Mouse (Mus musculus): Measurements from ENCODE around the gene Sms. TPM values are rescaled to one million over a fixed set of nuclear protein-coding genes. Genes with fewer than 3 reads are reported as not detected.
A peak's percentile ranks its signal among the peaks of the same experiment; 100 is the strongest.

The Sms gene
- 100 to 1,000 TPM; 119 to 129 TPM for total RNA-seq (2021)

DNA sequence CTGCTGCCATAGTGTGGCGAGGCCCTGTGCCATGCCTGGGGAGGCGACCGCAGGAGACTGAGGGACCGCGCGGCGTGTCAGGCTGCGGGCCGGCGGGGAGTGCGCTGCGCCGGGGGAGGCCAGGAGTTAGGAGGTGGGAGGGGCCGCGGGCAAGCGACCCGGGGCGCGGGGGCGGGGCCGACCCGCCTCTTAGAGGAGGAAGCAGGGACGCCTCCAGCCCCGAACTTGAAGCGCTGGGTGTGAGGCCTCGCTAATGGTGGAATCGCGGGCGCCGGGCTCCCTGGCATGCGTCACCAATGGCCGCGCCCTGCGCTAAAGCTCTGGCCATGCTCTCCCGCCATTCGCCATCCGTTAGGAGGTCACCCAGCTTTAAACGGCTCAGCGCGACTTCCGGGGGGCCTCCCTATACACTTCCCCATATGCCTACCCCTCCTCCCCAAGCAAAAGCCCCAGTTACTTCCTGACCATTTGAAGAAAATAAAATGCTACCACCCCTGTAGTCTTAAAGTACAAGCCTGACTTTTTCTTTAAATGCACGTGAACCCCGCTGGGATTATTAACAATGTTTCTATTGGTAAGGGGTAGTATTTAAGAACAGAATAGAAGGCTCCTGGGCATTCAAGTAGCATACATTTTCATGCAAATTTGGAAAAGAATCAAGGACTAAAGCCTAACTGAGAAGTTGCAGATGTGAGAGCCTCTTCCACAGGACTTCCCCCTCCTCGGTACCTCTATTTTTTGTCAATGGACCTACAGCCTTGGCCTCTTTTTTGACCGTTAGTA lies at the start of gene Sms:
Gene Sms (minus strand): TSS at position 344 of the 783 bp plus-strand sequence.
- DNase-seq = peak; percentile 73
- intact Hi-C loops (cut with DNase I) = loop anchor here (5.0 kb wide), 1 partner anchor 105 kb away; the partner anchor contains the start of gene Mbtps2

- no peak for DNase-seq
- intact Hi-C loops (cut with DNase I) = no loop called here
Measured at GRCm38 (mm10) chrX:157506400-157506799, 14.3 kb upstream of the Sms start.

- no peak for DNase-seq
- intact Hi-C loops (cut with DNase I) = no loop called here
Measured at GRCm38 (mm10) chrX:157504506-157504905, 12.4 kb upstream of the Sms start.

DNA sequence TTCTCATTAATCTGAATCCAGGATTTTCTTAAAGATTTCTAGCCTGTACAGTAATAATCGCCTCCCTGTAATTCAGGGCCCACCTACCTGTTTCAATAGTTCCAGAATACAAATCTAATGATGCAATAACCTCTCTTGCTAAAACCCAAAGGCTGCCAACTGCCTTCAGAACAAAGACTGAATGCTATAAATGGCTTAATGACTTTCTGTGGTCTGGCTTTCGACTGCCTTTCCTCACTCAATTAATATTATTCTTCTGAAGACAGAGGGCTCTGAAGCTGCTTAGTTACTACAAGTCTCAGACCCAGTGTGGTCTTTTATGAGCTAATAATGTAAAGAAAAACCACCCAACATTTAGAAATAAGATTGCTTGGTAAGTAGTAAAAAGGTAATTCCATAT lies 9.8 kb upstream of the Sms start:
- no peak for DNase-seq
- intact Hi-C loops (cut with DNase I) = no loop called here

DNA sequence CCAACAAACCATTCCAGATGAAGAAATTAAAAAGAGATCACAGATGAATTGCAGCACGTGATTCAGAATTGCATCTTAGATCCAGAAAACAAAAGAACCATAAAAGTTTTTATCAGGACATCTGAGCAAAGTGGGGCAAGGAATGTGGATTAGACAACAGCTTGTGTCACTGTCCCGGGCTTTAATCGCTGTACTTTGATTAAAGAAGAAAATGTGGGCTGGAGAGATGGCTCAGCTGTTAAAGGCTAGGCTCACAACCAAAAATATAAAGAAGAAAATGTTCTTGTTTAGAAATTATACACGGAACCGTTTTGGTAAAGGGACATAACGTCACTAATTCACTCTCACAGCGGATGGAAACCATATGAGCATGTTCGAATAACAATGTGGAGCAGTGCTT lies 7.9 kb upstream of the Sms start:
- DNase-seq = no peak
- intact Hi-C loops (cut with DNase I) = no loop called here

DNA sequence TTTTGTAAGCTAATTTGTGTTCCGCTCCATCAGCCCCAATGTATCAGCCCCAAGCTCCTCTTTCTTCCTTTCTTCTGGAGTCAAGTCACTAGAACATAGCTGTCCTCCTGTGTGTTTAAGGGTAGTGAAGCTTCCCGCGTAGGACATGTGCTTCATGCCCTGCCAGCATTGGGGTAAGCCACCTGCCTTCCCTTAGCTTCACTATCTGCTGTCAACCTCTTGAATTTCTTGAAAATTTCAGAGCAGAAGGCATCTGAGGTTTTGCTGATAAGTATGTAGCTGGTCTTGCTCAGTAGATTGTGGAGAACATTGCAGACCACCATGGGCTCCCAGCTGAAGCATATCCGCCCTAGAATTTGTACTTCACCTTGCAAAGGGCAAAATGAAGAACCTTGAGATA lies 1.1 kb upstream of the Sms start:
- no peak for DNase-seq
- intact Hi-C loops (cut with DNase I) = loop anchor here (5.0 kb wide), 1 partner anchor 104 kb away; the partner anchor contains the start of gene Mbtps2

DNA sequence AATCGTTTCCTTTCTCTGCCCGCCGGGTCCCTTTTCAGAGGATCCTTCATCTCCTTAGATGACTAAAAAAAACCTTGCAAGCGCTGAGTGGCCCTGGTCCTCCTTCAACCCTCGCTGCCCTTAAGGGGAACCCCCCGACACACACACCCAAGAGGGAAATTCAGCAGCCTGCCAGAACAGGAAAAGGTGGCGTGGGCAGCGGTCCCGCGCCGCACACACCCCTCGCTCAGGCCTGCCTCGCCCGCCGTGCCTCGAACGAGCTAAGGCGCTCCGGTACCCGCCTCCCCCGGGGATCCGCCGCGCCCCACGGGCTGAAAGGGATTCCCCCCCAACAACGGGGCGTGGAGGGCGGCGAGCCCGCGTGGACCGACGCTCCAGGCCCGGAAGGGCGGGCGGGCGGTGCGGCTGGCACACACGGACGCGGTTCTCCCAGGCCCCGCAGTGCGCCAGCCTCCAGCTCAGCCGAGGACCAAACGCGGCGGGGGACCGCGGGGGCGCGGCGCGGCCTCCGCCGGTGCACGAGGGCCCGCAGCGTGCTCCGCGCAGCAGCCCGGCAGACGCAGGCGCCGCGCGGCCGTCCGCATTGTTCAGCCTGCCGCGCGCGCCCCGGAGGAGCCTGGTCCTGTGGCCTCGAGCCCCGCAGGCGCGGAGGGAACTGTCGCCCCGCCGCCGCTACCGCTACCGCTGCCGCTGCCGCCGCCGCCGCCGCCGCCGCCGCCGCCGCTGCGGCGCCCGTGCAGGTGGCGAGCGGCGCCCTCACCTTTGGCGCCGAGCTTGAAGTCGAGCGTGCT lies 747 bp downstream of the Sms start:
- peak; percentile 28 for DNase-seq
- intact Hi-C loops (cut with DNase I) = loop anchor here (5.0 kb wide), 1 partner anchor 106 kb away; the partner anchor contains the start of gene Mbtps2

- intact Hi-C loops (cut with DNase I) = loop anchor here (5.0 kb wide), 1 partner anchor 107 kb away; the partner anchor contains the start of gene Mbtps2
- peak; percentile 6 for DNase-seq
Measured at GRCm38 (mm10) chrX:157490769-157491144, 1.3 kb downstream of the Sms start.

GRCm38 (mm10) chrX:157489871-157490721 lies 2.0 kb downstream of the Sms start:
- intact Hi-C loops (cut with DNase I) = loop anchor here (5.0 kb wide), 1 partner anchor 107 kb away; the partner anchor contains the start of gene Mbtps2
- DNase-seq = no peak

DNA sequence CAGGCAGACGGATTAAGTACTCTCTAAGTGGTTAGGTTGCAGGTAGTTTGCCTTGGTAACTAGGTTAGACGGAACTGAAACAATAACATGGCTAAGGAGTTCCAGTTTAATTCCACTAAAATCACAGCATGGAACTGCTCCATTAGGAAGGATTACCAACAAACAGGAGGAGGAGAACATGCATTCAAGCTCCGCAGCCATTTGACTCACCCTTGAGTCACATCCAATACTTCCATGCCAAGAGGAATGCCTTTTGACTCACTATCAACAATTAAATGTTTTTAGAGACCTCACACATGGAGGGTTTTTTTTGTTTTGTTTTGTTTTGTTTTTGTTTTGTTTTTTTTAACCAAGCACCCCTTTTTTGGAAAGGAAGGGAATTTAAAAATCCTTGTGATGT lies 3.3 kb downstream of the Sms start:
- intact Hi-C loops (cut with DNase I) = no loop called here
- no peak for DNase-seq

GRCm38 (mm10) chrX:157486765-157487164 lies 5.3 kb downstream of the Sms start:
- intact Hi-C loops (cut with DNase I) = no loop called here
- DNase-seq = no peak

GRCm38 (mm10) chrX:157482842-157483241 lies 9.2 kb downstream of the Sms start:
- DNase-seq = no peak
- intact Hi-C loops (cut with DNase I) = no loop called here

GRCm38 (mm10) chrX:157481860-157482259 lies 10.2 kb downstream of the Sms start:
- no peak for DNase-seq
- intact Hi-C loops (cut with DNase I) = no loop called here

DNA sequence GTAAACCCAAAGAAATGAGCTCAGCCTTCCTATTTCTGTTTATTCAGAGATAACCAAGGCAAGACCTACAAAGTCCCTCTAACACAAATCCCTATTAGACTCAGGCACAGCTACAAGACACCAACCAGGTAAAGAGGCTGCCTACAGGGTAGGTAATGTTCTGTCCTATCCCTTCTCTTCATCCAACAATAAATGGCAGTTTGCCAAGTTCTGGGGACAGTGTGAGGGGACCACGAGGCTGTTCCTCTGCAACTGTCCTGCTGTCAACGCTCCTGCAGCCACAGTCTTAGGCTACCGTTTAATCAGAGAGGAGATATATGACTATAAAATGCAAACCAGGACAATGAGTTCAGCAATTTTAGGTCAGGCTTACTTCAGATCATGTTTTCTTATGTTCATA lies 14.8 kb downstream of the Sms start:
- intact Hi-C loops (cut with DNase I) = no loop called here
- no peak for DNase-seq

DNA sequence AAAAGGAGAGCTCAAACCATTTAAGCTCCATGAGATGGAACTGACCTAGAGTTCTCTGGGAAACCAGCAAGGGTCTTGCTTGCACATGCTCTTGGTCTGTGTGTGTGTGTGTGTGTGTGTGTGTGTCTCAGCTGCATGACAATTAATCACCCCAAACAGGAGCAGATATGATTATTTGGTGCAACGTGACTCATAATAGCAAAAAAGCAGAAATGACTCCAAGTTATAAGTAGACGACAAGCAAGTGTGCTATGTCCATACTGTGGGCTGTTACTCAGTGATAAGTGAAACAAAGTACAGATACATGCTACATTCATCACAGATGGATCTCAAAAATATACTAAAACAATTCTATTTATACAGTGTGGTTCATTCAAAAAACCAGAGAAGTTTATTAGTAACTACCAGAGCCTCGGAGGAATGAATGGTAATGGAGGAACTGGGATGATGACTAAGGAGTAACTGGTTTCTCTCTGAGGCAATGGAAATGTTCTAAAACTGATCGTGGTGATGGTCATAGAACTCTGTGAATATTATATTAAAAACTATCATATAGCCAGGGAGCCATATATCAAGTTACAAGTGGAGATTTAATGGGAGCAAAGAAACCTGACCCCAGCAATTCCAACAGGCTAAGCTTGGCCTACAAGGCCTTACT lies 15.8 kb downstream of the Sms start:
- intact Hi-C loops (cut with DNase I) = no loop called here
- no peak for DNase-seq

- intact Hi-C loops (cut with DNase I) = no loop called here
- DNase-seq = no peak
Measured at GRCm38 (mm10) chrX:157471711-157472660, 20.1 kb downstream of the Sms start.

DNA sequence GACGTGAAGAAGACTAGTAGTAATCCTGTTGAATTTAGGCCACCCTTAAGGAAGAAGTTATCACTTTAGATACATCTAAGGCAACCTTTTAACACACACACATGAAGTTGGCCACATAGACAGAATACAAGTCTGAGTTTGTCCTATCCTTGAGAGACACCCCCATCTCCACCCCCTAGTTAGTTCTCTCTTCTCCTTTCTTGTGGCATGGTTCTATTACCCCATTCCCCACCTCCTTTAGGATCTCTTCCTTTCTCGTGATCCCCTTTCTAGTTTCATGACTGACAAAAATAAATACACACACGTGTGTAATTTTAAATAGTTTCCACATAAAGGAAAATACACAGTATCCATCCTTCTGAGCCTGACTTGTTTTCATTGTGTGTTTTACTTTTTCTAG lies 23.3 kb downstream of the Sms start:
- intact Hi-C loops (cut with DNase I) = loop anchor here (10.0 kb wide), 2 partner anchors 176 to 1456 kb away; no protein-coding TSS in a partner anchor
- DNase-seq = no peak

DNA sequence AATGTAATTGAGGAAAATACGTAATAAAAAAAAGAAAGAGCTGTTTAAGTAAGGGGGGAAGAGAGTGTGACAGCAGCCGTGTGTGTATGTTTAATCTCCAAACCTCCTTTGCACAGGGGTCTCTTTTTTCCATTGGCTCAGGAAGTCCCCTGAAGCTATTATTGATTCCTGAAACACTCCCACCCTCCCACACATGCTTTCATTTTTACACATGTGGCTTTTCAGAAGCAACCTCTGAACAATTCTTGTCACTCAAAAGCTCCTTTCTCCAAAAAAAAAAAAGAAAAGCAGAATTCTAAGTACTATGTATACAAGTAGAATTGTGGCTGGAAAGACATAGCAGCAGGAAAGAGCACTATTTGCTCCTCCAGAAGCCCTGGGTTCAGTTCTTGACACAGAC lies 24.0 kb downstream of the Sms start:
- DNase-seq = no peak
- intact Hi-C loops (cut with DNase I) = loop anchor here (10.0 kb wide), 2 partner anchors 177 to 1457 kb away; no protein-coding TSS in a partner anchor

DNA sequence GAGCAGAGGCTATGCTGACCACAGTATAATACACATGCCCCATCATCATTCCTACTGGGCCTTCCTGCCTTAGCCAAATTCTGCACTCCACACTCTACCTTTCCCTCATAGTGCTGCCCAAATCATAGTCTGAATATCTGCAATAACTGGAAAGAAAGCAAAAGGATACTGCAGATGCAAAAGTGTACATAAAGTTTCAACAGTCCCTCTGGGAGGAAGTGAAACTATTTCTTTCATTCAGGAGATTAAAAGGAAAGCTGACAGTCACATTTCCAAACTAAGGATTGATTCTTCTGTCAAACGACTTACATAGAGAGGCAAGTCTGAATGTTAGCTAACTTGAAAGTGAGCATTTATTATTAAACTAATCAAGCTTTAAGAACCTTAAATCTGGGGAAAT lies 26.1 kb downstream of the Sms start:
- intact Hi-C loops (cut with DNase I) = loop anchor here (10.0 kb wide), 2 partner anchors 179 to 1459 kb away; no protein-coding TSS in a partner anchor
- no peak for DNase-seq
